Mouse (Mus musculus) T-cell, adult 66 days (primary cell): ENCODE results near the gene Myo10. TPM values are rescaled to one million over a fixed set of nuclear protein-coding genes. Genes with fewer than 3 reads are reported as not detected.

Source experiments
- total RNA-seq, 2 experiments: library from RNA; stranded (reverse); gene quantifications; 3 replicates in 1 of 2; 4 replicates in 1 of 2; pipeline ENCODE4 v1.2.4; 2023

Myo10 gene
- 10 to 100 TPM; 14.0 to 19.6 TPM for total RNA-seq

GRCm38 (mm10) chr15:25622200-25622866 lies at the start of gene Myo10:
TSS of gene Myo10 (plus strand) at chr15:25622525.

DNA sequence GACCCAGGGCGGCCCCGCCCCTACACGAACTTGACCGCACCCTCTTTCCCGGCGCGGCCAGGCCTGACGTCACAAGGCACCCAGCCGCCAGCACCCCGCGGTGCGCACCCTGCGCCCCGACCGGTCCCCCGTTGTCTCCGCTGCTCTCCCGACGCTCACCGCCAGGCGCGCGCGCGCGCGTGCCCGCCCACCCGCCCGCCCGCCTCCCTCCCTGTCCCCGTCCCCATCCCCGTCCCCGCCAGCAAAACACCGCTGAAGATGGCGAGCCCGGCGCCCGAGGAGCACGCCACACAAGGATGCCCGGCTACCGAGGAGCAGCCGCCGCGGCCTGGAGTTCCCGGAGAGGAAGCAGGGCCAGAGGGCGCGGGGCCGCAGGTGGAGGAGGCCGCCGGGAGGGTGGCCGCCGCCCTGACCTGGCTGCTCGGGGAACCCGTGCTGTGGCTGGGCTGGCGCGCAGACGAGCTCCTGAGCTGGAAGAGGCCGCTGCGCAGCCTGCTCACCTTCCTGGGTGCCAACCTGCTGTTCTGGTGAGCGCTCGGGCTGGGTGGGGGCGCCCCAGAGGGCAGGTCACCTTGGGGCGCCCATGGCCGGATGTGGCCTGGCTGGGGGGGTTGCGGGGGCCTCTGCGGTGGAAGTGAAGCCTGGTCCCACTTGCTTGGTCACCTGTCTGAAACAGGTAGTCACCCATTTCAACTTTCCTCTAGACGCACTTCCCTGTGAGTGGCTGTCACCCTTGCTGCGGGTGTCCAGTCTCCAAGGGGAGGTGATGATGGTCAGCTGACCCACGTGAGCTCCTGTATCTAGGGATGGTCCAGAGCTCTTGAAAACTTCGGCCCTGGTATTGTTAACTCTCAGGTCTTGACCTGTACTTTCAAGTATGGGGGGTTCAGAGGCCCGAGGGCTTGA lies 221.0 kb downstream of the Myo10 start, which contains the start of gene Retreg1:
Retreg1 (plus strand) TSS at position 95 of the 906 bp plus-strand sequence.

Other genes with a start within 250 kb of the Myo10 start
- gene Basp1, start 208.8 kb upstream of the Myo10 start, total RNA-seq: 10 to 100 TPM in 1 of 2 experiments, 1 to 10 TPM in 1; 8.6 to 10.3 TPM
- gene Retreg1, start 220.7 kb downstream of the Myo10 start, total RNA-seq: 10 to 100 TPM; 73.6 to 74.4 TPM